ENCODE assay signal across 15 mouse cellular contexts in genomic region chr13:43217059-43217458, GRCm38 (mm10). TPM values are rescaled to one million over a fixed set of nuclear protein-coding genes. Genes with fewer than 3 reads are reported as not detected.
DNase-seq lines count a peak whose midpoint lies in the region; TF ChIP-seq lines count a peak whose summit lies in the region.
"Had no signal": no experiment of that assay in that cellular context is flagged by ENCODE, and none has a peak within 500 bp of the region (broad histone marks: within the 10 kb centered on the region; RNA-seq: fewer than 3 reads in every experiment).

No protein-coding gene starts in this region.

- no peak for TF ChIP-seq POLR2A in bone marrow, adult 2 months (IDR thresholded peaks at IDR 0.05; ENCODE audit: borderline replicate concordance, control insufficient read depth, low read depth, low read length)

- TF ChIP-seq CTCF in layer of hippocampus, adult 2 months (conservative IDR thresholded peaks at IDR 0.05) = no peak
- TF ChIP-seq CTCF in bone marrow, adult 2 months (IDR thresholded peaks at IDR 0.05; ENCODE audit: control insufficient read depth, insufficient read depth, low read length) = no peak

- no peak overlapping the region for H3K4me3 ChIP-seq in layer of hippocampus, adult 2 months
- no peak overlapping the region for H3K4me3 ChIP-seq in bone marrow, adult 2 months (replicated peaks; ENCODE audit: control insufficient read depth, low read depth, low read length)
- no peak overlapping the region for H3K4me3 ChIP-seq in limb, embryonic 10.5 days
- H3K4me3 ChIP-seq: erythroblast, embryonic 14.5 days; hindbrain, embryonic 10.5 days; liver, embryonic 13.5 days; midbrain, embryonic 13.5 days had no signal

- no peaks in the 10 kb centered on the region for H3K9me3 ChIP-seq in limb, embryonic 10.5 days (replicated peaks)
- H3K9me3 ChIP-seq: hindbrain, embryonic 10.5 days; liver, embryonic 13.5 days; midbrain, embryonic 13.5 days had no signal

- H3K4me1 ChIP-seq in bone marrow, adult 2 months (ENCODE audit: control insufficient read depth, insufficient read depth, low read length) = peaks cover 23% of the 10 kb centered on the region
- H3K4me1 ChIP-seq in limb, embryonic 10.5 days = peaks cover 34% of the 10 kb centered on the region

- no peak for DNase-seq in layer of hippocampus, adult 2 months (ENCODE audit: low spot score in 2 of 2)
- no peak for DNase-seq in layer of hippocampus, postnatal 25 days (ENCODE audit: extremely low spot score in 1 of 2, low spot score in 1 of 2)
- DNase-seq in thymus, postnatal 14 days = peak; percentile 33
- no peak for DNase-seq in thymus, postnatal 36 days
- DNase-seq in naive thymus-derived CD4-positive, alpha-beta T cell, adult 2 months (ENCODE audit: low read depth) = peak; percentile 44
- no peak for DNase-seq in limb, embryonic 10.5 days (ENCODE audit: low spot score)
- DNase-seq: adrenal gland, postnatal 14 days; cerebellum, adult 8-10 months; kidney, postnatal 36 days; liver, embryonic 13.5 days; lung, postnatal 4 days had no signal

- no peaks in the 10 kb centered on the region for H3K36me3 ChIP-seq in limb, embryonic 10.5 days
- H3K36me3 ChIP-seq: hindbrain, embryonic 10.5 days; liver, embryonic 13.5 days; midbrain, embryonic 13.5 days had no signal

- peak overlapping the region; percentile 67 for H3K27ac ChIP-seq in layer of hippocampus, adult 2 months
- H3K27ac ChIP-seq in bone marrow, adult 2 months (ENCODE audit: control insufficient read depth, insufficient read depth, low read depth, low read length, poor library complexity) = peak overlapping the region; percentile 16
- no peak overlapping the region for H3K27ac ChIP-seq in limb, embryonic 10.5 days
- H3K27ac ChIP-seq: hindbrain, embryonic 10.5 days; liver, embryonic 13.5 days; midbrain, embryonic 13.5 days had no signal

- no peaks in the 10 kb centered on the region for H3K27me3 ChIP-seq in limb, embryonic 10.5 days (ENCODE audit: low read depth, poor library complexity, severe bottlenecking)
- H3K27me3 ChIP-seq: midbrain, embryonic 13.5 days had no signal

- WGBS in bone marrow, adult 2 months = 11% methylated on average over 8 of the region's 8 CpGs
- WGBS in limb, embryonic 10.5 days = 84% methylated on average over 8 of the region's 8 CpGs

RNA-seq across cellular contexts. Expression of gene Tbc1d7, which starts 45.8 kb away (rescaled TPM):
- 10 to 100 TPM; 26.0 to 27.2 TPM for total RNA-seq in layer of hippocampus, adult 2 months (2021)
- 10 to 100 TPM; 32.9 to 38.8 TPM for total RNA-seq in layer of hippocampus, postnatal 25 days (2021)
- polyA plus RNA-seq in bone marrow, adult 2 months (2011; ENCODE audit: insufficient read depth, insufficient read length, low replicate concordance, missing spikeins) = 2.6 and 11.1 TPM in 2 replicates
- polyA plus RNA-seq in limb, embryonic 10.5 days (2016; fragmentation: Nextera tagmentation; extraction: Ambion mirVana) = 63.5 and 67.6 TPM in 2 replicates

Comparison
In these comparisons a context has a peak if more than half of its experiments do, and no peak if none do; other contexts are left out.
1. DNase-seq: peak in thymus, postnatal 14 days (single experiment) and naive thymus-derived CD4-positive, alpha-beta T cell, adult 2 months (single experiment); none in layer of hippocampus, adult 2 months (0 of 2), layer of hippocampus, postnatal 25 days (0 of 2), thymus, postnatal 36 days (0 of 2) and limb, embryonic 10.5 days (single experiment).